In the genomic region with DNA sequence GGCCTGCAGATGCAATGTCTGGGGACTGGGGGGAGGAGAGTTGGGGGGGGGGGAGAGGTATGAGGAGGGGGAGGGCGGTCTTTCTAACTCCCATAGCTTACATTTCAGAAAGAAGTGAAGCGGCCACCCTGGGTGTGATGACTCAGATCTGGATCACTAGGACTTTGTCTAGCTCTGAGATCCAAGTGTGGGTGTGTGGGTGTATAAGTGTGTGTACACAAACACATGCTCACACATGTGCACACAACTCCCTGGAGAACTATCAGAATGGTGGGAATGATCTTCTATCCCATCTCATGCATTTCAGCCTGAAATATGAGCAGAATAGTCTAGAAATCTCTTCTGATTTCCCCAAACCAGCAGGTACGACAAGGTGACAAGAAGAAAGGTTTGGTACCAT, we compare ENCODE assay signal across 10 mouse cellular contexts.
"Had no signal": no experiment of that assay in that cellular context is flagged by ENCODE, and none has a peak within 500 bp of the region (broad histone marks: within the 10 kb centered on the region; RNA-seq: fewer than 3 reads in every experiment).

No protein-coding gene starts in this region.

- H3K27ac ChIP-seq: midbrain, embryonic 10.5 days; midbrain, embryonic 12.5 days; neural tube, embryonic 13.5 days; neural tube, embryonic 15.5 days; stomach, embryonic 15.5 days; stomach, postnatal 0 days had no signal

- H3K27me3 ChIP-seq: neural tube, embryonic 13.5 days; neural tube, embryonic 15.5 days; stomach, embryonic 15.5 days had no signal

- H3K4me1 ChIP-seq: stomach, embryonic 15.5 days had no signal

- DNase-seq: right cerebral cortex, postnatal 14 days; thymus, adult 2 months; thymus, postnatal 36 days had no signal

- H3K4me3 ChIP-seq: midbrain, embryonic 10.5 days; midbrain, embryonic 12.5 days; myocyte; neural tube, embryonic 13.5 days; neural tube, embryonic 15.5 days; stomach, embryonic 15.5 days had no signal
